Mouse (Mus musculus): ENCODE measurements around the gene Traf3ip2.

DNA sequence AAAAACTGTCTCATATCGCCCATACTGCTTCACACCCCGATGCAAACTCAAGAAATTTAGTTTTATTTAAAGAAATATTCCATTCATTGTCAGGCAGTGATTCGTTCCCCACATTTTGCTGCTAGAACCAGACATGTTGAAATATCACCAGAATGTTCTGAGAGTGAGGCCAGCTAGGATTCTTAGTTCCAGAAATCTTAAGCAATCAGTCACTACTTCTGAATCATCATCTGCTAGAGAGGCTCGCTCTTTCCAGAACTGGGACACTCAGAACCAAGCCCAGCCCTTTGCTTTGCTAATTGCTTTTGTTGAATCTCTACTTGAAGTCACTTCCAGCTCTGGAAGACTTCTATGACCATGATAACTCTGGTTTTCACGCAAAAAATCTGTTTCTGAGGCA is 27.0 kb downstream of the Traf3ip2 start:
- no peak for TF ChIP-seq CTCF (IDR thresholded peaks at IDR 0.05; ENCODE audit: control insufficient read depth, insufficient read depth, low read length)
- no peak for TF ChIP-seq POLR2A (IDR thresholded peaks at IDR 0.05; ENCODE audit: borderline replicate concordance, control insufficient read depth, low read depth, low read length)
